Mouse (Mus musculus): ENCODE measurements around the gene Sit1.

Gene Sit1

DNA sequence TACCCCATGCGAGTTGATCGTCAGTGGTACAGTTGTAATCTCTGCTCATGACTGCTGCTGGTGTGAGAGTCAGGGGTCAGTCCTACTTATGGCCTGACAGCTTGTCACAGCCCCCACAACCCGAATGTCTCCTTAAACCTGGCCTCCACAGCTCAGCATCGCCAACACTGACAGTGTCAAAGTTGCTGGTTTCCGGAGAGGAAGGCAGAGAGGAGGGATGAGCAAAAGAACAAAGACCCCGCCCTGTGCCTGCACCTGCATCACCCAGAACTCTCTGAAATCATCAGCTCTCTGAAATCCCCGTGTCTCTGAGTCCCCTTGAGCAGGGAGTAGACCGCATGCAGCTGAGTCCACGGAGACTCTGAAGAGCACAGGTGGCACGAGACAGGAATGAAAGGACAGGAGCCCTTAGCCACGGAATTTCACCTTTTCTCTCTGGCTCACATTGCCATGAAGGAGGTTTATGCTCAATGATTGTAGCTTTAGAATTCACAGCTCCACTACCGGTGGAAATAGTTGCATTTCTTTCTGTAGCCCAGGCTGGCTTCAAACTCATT lies at the start of gene Sit1:
Gene Sit1, minus strand, starts transcription at position 200 of the 557 bp plus-strand sequence.
- DNase-seq (ENCODE audit: inconsistent ontology term), result no peak

DNA sequence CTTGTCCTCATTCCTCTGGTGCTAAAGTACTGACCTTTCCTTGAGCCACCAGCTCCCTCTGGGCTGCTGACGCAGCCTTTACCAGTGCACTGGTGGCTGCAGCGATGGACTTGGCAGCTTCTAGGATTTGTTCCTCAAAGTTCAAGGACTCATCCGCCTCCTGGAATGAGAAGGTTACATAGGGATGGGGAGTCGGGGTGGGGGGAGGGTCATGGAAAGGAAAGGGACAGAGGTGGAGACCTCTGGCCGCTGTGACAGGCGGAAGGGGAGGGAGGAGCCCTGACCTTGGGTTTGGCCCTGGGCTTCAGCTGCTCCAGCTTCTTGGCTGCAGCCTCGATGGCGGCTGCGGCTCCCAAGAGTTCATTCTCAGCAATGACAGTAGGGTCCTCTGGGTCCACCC lies 49.7 kb upstream of the Sit1 start:
- no peak for DNase-seq (ENCODE audit: inconsistent ontology term)

DNA sequence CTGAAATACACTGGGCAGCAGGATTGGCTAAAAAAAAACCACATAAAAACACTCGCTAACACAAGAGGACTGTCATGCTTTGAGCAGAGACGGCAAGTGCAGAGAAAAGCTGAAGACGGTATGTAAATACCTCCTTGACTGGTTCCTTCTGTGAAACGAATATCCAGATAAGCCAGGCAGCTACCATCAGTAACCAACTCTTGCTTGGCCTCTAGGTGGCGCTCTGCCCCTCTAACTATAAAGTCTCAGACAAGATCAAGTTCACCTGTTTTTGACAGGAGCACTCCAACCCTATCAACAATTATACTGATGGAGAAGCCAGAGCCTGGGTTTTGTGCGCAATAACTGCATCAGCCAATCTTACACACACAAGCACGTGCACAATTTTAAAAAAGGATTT lies 47.0 kb upstream of the Sit1 start:
- DNase-seq (ENCODE audit: inconsistent ontology term), result peak; percentile 49

DNA sequence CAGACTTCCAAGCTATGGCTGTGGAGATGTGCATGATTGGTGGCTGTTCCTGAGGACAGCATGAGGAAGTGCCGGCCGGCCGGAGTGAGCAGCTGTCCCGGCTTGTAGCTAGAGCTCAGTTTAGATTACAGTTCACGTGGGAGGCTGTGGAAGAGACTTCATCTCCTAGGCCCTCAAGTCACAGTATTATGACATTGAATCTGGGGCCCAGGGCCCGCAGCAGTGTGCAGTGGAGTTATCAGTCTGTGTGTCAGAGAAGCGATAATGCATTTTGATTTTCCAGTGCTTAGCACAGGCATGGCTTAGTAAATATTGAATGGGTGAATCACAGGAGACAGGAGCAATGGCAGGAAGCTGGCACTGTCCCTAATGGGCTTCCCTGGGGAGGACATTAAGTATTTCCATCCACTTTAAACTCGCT lies 46.6 kb upstream of the Sit1 start:
- peak; percentile 51 for DNase-seq (ENCODE audit: inconsistent ontology term)

DNA sequence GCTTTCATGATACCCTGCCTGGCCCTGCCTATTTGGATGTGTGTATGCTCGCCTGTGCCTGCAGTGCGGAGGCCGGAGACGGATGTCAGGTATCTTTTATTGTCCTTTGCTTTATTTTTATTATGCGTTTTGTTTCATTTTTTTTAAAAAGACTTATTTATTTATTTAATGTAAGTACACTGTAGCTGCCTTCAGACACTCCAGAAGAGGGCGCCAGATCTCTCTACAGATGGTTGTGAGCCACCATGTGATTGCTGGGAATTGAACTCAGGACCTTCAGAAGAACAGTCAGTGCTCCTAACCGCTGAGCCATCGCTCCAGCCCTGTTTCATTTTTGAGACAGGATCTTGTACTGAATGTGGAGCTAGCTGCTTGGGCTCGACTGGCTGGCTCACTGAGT lies 45.0 kb upstream of the Sit1 start:
- no peak for DNase-seq (ENCODE audit: inconsistent ontology term)

DNA sequence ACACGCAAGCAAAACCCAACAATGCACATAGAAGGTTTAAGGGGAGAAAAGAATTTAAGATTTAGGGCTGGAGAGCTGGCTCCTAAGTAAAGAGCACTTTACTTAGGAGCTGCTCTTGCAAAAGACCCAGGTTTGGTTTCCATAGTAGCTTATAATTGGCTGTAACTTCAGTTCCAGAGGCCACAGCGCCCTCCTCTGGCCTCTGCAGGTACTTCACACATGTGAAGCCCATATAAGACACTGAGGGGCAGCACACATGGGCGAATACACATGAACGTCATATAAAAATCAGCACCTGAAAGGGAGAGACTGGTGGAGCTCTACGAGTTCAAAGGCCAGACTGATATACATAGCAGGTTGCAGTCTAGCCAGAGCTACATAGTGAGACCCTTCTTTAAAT lies 44.3 kb upstream of the Sit1 start:
- DNase-seq (ENCODE audit: inconsistent ontology term), result no peak

DNA sequence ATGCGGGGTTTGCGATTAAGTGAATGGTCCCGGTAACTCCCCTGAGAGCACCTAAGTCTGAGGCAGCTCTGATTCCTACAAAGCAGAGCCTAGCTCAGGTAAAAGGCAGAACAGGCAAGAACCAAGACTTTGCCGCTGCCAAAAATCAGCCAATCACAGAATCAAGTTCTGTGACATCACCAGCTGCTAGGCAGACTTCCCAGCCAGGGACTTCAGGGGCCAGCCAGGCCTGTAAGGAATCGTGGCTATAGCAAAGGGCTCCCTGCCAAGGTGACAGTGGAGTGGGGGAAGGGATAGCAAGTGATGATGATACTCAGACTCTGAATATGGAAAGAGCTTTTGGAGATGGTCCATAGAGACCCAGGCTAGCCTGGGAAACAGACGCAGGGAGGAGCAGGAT lies 36.4 kb upstream of the Sit1 start:
- peak; percentile 67 for DNase-seq (ENCODE audit: inconsistent ontology term)

DNA sequence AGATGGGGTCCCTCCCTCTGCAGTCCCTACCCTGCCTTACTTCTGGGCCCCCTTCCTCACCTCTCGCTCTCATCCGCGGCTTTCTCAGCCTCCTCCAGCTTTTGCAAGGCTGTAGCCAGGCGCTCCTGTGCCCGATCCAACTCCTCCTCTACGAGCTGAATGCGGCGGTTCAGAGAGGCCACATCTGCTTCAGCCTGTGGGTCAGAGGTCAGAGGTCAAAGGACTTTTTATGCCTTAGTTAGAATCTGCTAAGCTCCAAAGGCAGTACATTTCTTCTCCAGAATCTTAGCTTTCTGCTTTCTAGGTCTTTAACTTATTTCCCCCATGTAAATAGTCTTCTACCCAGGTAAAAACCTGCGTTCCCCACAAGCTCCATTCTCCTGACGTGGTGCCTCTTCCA lies 36.0 kb upstream of the Sit1 start:
- no peak for DNase-seq (ENCODE audit: inconsistent ontology term)

DNA sequence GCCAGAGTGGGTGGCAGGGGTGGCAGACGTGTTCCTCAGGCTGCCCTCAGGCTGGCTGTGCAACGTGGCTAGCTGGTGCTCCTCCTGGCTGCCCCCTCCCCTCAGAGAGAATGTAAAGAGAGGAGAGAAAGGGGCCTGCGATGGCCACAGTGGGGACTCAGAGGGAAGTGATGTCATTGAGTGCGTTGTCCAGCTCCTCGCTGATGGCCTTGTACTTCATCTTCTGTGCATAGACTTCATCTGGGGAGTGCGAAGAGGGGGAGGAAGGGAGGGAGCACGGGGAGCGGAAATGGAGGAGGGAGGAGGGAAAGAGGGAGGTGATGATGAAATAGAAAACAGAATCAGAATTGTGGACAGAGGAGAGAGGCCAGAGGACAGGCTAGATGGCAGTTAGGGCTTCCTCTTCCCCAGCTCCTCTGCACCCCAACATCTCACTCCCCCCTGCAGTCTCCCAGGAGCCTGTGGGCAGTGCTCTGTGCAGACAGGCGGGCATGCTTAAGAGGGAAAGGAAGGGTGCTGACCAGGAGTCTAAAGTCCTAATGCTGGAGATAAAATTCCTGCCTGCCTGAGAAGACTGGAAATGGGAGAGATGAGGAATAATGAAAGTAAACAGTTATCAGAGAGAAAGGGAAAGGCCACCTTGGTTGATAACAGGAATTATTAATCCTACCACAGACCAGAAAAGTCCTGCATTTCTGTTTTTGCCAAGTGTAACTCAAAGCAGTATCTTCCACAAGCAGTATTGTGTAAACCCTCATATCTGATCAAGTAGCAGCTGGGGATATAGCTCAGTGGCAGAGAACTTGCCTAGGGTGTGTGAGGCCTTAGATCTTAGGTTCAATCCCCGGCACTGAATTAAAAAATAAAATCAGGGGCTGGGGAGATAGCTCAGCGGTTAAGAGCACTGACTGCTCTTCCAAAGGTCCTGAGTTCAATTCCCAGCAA lies 32.5 kb upstream of the Sit1 start:
- DNase-seq (ENCODE audit: inconsistent ontology term), result no peak

DNA sequence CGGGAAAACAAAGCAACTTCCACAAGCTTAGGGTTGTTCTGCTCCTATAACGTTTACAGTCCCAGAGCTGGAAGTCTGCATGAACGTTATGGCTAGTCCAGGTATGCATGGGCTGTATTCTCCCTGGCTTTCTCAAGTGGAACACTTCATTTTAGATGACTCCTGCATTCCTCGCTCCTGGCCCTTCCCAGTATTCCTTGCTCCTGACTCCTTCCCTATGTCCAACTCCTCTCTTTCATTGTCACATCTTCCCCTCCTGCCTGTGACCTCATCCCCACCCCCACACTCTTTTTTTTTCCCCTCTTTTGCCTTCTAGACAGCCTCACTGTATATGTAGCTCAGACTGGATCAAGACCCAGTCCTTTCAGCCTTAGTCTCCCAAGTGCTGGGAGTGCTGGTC lies 30.3 kb upstream of the Sit1 start:
- DNase-seq (ENCODE audit: inconsistent ontology term), result no peak

DNA sequence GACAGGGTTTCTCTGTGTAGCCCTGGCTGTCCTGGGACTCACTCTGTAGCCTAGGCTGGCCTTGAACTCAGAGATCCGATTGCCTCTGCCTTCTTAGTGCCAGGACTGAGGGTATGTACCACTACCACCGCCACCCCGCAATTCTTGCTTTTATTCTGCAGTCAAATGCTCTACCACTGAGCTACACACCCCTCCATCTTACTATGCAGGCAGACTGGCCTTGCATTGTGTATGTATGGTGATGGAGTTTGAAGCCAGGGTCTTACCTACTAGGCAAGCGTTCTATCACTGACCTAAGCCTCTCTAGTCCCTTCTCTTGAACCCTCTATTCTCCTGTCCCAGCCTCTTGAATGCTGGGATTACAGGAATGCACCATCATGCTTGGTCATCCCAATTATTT lies 29.8 kb upstream of the Sit1 start:
- no peak for DNase-seq (ENCODE audit: inconsistent ontology term)

DNA sequence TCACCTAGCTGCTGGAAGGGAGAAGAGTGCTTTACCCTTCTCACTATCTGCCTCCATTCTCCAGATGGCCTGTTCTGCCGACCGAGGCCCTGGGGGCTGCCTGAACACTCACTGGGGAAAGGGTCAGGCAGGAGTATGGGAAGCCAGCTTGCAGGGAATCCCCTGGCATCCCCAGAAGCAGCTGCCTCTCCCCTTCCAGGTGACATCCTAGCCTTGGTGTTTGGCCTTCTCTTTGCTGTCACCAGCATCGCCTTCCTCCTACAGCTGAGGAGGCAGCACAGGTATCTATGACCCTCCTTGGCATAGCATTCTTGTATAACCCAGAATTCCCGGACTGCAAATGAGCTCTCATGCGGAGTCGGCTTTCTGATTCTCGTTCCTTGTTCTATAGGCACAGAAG lies 29.1 kb upstream of the Sit1 start:
- no peak for DNase-seq (ENCODE audit: inconsistent ontology term)

DNA sequence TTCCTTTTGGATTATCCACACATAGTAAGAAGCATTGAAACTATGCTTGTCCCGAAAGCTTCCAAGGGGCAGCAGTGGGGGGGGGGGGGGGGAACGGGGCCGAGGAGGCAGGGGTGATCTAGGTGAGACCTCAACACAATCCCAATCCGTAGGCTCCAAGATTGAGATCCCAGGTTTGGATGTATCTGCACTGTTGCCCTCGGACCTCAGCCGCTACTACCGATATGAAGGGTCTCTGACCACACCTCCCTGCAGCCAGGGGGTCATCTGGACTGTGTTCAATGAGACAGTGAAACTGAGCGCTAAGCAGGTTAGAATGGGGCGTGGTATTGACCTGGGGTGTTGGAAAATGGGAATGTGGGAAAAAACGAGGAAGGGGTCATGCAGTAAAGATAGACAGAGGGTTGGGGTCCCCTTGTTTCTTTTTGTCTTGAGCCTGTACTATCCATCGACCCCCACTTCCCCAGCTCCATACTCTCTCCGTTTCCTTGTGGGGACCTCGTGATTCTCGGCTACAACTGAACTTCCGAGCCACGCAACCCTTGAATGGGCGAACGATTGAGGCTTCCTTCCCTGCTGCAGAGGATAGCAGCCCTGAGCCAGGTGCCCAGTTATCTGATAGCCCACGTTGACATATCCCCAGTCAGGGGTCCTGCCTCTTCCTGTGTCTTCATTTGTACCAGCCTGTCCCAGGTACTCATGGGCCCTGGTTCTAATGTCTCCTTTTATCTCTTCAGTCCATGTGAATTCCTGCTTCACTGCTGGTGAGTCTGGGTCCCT lies 28.3 kb upstream of the Sit1 start:
- DNase-seq (ENCODE audit: inconsistent ontology term), result no peak

DNA sequence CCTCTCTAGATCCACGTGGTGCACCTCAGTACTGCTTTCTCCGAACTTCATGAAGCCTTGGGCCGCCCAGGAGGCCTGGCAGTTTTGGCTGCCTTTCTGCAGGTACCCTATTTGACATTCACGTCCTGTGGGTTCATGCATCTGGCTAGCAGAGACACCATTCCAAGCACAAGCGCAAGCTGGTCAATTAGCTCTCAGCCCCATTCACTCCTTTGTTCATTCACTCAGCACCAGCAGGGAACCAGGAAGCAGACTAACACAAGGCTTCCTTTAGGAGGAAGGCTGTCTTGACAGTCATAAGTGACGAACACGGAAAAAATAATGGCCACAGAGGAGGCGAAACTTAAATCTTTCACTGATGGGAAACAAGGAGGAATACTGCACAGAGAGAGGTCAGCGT lies 25.6 kb upstream of the Sit1 start:
- peak; percentile 42 for DNase-seq (ENCODE audit: inconsistent ontology term)

DNA sequence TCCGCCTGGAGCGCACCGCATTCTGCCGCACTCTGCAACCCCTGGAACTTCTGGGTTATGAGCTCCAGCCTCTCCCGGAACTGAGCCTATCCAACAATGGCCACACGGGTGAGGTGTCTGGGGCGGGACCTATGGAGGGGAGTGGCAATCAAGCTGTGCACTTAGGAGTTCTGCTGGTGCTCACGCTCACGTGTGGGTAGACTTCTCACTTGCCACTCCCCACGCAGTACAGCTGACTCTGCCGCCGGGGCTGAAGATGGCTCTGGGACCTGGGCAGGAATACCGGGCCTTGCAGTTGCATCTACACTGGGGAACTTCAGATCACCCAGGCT lies 25.1 kb upstream of the Sit1 start:
- peak; percentile 55 for DNase-seq (ENCODE audit: inconsistent ontology term)

DNA sequence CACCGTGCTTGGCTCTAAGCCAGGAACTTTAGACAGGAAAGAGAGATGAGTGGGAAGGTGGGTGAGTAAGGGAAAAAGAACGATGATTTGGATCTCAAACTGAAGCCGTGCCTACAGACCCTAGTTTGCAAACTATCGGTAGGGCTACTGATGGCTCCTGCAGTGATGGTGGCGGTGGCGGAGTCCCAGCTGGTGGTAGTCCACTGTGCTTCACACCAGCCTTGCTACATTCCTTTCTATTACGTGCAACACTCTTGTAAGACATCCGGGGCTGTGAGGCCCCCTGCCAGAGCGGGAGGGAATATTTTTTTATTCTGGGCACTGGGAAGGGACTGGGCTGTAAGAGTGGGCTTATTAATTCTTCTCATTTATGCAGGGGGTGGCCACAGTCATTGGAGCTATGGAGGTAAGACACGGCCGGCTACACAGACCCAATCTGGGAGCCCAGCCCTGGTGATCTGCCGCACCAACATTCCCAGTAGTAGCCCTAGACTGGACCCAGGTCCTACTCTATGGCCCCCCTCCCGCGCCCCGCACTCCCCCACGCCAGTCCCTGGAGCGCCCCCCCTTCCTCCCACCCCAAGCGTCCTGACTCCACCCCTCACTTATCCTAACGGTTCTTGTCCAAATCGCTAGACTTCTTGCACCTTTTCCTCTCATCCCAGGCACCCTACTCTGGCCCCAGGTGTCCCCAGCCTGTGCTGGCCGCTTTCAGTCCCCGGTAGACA lies 24.6 kb upstream of the Sit1 start:
- peak; percentile 29 for DNase-seq (ENCODE audit: inconsistent ontology term)

DNA sequence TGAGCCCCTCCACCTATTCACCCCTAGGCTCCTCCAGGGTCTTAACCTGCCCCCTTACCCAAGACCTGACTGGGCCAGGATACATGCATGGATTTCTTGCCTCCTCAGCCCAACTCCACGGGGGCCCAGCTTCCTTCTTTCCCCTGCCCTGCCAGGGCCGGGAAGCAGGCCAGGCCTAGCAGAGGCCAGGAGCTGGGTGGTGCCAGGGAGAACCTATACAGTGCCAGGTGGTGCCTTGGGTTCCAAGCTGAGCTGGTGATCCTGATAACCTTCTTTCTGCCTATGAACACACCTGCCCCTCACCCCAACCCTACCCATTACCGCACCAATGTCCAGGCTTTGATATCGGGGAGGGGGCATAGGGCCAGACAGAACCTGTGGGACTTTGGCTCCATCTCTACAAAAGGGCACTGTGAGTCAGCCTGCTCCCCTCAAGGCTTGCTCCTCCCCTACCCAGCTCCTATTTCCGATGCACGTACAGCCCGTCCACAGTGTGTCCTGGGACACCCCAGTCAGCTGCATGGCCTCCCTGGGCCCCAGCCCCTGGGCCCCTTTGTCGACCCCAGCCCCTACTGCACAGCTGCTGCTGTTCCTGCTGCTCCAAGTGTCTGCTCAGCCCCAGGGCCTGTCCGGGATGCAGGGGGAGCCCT lies 23.1 kb upstream of the Sit1 start, which contains the start of gene Car9:
Gene Car9, plus strand, starts transcription at position 431 of the 650 bp plus-strand sequence.
- peak; percentile 17 for DNase-seq (ENCODE audit: inconsistent ontology term)

DNA sequence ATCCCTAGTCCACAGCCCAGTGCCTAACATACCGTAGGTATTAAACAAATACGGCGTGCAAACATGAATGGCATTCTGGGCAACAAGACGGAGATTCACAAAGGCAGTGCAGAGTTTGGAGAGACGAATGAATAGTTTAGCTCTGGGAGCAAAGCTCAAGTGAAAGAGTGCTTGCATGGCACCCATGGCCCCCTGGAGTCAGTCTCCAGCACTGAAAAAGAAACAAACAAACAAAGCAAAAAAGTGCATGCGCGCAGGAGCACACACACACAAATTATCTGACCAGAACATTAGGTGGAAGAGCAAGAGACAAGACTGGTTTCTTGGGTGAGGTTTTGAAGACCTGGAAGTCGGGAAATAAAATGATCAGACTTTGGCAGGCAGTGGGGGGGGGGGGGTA lies 22.5 kb upstream of the Sit1 start:
- DNase-seq (ENCODE audit: inconsistent ontology term), result no peak

DNA sequence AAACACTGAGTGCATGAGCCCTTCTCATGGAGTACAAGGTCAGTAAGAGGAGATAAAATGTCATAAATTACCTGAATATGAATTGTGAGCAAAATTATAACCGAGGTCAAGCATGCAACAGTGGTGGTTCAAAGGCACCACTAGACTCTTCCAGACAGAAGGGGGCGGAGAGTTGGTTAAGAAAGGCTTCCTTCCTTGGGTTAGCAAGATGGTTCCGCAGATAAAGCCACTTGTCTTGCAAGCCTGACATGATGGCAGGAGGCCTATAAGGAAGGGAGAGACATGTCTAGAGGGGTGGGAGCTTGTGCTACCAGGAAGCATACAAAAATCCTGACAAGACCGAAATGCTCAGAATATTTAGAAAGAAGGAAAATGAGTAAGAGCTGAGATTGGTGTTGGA lies 20.7 kb upstream of the Sit1 start:
- DNase-seq (ENCODE audit: inconsistent ontology term), result no peak

DNA sequence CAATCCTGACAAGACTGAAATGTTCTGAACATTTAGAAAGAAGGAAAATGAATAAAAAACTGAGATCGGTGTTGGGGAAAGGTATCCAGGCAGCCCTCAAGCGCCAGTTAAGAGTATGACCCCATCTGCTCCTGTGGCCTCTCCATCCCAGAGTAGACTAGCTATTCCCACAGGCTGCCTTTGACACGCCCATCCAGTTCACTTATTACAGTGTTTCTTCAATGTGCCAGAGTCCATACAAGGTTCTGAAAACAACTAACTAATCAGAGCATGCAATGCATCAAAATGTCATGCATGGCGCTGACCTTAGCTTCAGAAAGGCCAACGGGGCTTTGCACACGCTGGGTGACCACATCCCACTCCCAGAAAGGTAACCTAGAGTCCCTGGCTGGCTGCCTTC lies 20.0 kb upstream of the Sit1 start:
- DNase-seq (ENCODE audit: inconsistent ontology term), result no peak

DNA sequence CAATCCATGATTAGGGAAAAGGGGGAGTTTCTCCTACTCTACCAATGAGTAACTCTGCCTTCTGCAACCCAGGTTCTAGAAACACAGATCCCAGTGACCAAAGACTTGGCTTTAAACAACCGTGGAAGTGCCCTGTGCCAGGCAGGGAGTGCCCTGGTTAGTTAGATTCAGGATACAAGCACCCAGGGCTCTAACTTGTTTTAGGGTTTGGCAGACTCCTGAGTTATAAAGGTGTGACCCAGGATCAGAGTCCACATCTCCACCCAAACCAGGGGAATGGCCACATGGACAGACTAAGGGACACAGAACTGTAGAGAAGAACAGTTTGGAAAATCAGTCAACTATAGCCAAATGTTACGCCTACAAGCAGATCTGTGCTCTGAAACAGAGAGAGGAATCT lies 19.5 kb upstream of the Sit1 start:
- no peak for DNase-seq (ENCODE audit: inconsistent ontology term)
